Mouse (Mus musculus) common myeloid progenitor, adult 5-6 weeks (primary cell): Measurements from ENCODE around the gene Antxr2. TPM values are rescaled to one million over a fixed set of nuclear protein-coding genes. Genes with fewer than 3 reads are reported as not detected.

Source experiments
- ATAC-seq: replicated peaks from 2 replicates; pipeline ENCODE4 v1.8.0; 2016; ENCODE audit warnings: low read depth, mild to moderate bottlenecking, moderate TSS enrichment, inconsistent platforms; ENCODE audit not compliant: poor library complexity, severe bottlenecking
- total RNA-seq: library from RNA; stranded (forward); fragments of 200-1000, 187-1606 nt; gene quantifications from 2 replicates; pipeline ENCODE4 v1.2.3, GENCODE M21; 2017

Gene Antxr2
- total RNA-seq, 1 experiment from 2014 or later = 8.8 TPM

DNA sequence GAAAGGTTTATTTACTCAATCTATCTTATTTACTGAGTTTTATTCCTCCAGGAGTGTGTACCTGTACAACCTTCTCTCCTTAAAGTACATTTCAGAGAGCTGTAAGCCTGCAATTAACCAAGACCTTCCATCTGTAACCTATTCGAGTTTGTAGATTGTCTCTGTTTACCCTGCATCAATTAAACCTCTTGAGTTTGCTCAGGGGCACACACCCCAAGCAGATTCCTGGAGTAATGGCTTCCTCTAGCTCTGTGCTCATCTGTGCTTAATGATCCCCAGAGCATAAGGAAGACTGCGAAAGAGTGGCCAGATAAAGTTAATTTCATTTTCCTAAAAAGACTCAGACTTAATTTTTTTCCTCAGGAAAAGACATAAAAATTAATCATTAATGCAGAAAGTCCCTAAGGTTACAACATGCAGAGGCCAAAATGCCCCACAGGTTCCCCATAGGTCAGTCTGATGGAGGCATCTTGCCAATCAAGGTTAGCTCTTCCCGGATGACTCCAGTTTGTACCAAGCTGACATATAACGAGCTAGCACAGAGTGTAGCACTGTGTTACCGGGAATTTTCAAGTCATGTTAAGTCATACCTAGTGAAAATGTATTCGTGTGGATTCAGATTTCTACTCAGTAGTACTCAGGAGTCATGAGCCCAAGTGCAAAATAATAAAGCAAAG, 34.2 kb downstream of the Antxr2 start:
- no peak for ATAC-seq

DNA sequence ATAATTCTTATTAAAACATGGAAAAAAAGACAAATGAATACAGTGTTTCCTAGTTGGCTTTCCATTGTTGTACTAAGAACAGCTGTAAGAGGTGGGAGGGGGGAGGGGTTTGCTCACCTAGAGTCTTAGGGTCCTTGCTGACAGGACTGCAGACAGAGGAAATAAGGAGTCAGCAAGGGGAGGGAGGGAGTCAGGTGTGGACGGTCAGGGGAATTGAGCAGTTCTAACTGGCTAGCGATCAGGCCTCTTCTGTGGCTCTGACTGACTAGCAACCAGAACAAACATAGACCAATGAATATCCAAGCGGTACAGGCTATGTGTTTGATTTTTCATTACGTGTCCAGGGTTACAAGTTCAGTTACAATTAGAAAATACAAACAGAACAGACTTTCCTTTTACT, 35.0 kb downstream of the Antxr2 start:
- no peak for ATAC-seq

DNA sequence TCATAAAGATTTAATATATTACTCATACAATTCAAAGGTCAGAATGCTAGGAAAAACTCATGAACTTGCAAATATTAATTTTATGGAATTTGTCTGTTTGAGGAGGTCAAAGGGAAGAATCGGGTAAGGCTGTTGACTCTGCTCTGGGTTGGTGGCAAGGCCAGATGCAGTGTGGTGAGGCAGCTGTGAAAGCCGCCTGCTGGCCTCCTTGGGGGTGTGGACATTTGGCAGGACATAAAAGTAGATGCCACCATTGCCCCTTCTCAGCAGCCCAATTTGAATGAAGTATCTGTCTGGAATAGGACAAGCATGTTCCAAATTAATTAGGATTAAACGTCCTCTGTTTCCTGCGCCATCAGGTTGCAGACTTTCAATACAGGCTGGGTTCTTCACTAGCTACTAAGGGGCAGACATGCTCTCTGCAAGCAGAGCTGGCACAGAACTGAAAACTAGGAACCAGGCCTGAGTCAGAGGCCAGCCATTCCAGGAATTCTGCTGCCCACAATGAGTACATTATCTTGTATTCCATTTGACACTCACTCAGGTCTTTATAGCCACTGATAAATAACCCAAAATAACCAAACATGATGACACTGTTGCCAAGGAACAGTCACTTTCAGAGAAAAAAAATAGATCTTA, 44.1 kb downstream of the Antxr2 start:
- no peak for ATAC-seq

DNA sequence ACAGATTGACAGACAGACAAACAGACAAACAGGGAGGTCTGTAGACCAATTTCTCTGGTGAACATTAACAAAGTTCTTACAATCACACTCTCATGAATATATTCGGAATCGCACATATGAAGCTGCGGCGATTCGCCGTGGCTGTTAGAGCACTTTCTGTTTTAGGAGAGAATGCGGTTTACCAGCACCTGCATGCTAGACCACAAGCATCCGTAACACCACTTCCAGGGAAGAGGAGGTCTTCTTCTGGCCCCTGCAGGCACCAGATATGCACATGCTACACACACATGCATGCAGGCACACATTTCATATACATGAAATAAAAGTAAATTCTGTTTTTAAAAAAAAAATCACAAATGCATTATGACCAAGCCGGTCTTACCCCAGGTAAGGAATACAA, 47.5 kb downstream of the Antxr2 start:
- ATAC-seq = peak; percentile 50; the same call in 1 of the 2 replicates

DNA sequence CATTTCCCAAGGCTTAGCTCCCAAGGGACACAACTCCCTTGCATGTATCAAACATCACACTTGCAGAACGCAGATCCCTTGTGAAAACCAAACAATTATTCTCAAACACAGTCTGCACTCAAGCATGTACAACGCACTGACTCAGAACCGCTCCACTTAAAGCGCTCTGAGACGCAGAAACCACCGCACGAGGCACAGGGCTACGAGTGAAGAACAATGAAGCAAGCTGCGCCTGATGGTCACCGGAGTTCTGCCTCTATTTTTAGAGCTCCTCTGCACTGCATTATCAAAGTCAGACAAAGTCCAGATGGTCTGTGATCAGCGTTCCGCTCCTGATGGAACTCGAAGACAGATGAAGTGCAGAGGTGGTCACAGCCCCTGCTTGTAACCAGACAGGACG, 50.4 kb downstream of the Antxr2 start:
- ATAC-seq = no peak

DNA sequence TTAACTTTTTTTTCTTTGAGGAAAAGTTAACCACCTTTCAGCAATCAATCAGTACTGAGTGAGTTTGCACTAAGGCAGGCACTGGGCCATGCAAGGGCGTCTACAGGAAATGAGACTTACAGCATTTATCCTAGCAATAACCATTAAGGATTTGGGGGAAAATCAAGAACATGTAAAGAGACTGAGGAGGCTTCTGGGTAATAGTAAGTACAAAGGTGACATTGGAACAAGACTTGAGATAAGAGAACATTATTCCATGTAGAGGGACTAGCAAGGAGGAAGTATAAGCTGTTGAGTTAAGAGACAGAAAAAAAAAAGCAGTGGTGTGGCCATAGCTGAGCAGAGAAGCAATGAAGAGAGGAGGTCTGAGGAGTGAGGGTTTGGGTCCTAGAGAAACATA, 57.5 kb downstream of the Antxr2 start:
- no peak for ATAC-seq

DNA sequence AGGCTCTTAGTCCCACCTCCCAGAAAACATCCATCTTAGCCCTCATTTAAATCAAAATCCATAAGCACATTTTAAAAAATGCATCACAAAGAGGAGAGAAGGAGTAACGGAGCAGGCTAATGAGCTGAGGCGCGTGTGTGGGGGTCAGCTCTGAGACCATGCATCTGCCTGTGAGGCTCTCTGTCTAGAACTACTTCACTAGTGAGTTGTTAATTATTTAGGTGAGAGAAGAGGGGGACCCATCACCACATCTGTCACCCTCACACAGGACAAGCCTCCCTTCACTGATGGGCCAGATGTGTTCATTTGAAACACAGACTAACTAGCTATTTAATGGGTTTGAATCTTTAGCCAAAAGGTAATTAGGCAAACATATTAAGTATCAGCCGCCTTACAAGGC, 58.8 kb downstream of the Antxr2 start:
- ATAC-seq = no peak

DNA sequence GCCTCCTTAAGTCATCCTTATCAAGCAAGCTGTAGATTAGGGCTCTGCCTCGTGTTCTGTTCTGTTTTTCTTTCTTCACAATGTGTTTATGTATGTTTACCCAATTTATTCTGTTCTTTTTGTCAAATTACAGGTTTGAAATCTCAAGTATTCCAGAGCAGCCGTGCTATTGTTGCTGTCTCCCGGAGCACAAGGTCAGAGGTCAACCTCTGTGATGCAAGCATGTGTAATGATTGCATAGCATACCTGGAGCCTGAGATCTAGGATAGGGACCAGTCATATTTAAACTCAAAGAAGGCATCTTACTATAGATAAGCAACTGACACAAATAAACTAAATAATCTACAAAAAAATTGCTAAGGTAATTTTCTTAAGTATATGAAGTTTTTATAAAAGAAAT, 59.6 kb downstream of the Antxr2 start:
- ATAC-seq = no peak

DNA sequence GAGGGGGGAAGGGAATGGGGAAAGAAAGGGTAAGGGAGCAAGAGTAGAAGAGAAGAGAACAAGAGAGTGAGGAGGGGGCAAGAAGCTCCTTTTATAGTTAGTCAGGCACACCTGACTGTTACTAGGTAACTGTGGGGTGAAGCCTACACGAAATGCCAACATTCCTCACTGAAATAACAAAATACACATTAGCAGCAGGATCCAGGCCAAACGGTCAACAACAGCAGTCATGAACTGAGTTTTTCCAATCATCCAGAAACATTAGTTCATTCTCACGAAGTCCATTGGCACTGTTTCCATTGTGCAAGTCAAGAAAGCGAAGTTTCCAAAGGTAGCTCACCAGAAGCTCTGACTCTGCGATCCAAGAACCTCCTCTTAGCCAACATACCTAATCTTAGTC, 63.8 kb downstream of the Antxr2 start:
- ATAC-seq = no peak

DNA sequence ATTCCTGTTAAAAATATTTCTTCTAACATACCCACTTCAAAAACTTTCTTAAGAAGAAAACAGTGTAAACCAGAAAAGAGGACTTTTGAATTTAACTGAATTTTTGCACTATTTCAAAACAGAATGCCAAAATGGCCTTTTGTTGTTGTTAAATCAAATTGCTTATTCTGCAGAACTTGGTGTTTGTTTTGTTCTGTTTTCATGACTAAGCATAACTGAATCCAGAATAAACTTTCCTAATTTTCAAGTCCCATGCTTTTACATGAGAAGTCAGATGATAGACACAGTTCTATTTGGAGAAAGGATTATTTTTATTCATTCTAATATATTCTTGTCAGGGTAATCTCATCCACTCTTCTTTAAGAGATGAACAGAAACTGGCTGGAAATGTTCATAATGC, 64.7 kb downstream of the Antxr2 start:
- ATAC-seq = no peak

DNA sequence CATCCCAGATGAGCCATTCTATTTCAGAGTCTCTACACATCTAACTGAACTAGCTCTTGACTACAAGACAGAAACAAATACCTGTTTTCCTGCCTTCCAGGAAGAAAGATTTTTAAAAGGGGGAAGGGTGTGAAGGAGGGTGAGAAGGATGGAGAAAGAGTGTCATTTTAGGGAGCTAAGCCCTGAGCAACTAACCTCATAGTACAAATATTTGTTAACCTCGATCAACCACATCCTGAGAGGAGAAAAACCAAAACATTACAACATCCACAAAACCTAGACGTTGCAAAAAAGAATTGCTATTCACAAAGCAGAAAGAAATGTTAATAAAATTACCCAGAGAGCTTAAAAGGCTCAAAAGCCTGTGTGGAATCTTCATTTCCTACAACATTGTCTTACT, 66.4 kb downstream of the Antxr2 start:
- ATAC-seq = peak; percentile 45; the same call in 1 of the 2 replicates

DNA sequence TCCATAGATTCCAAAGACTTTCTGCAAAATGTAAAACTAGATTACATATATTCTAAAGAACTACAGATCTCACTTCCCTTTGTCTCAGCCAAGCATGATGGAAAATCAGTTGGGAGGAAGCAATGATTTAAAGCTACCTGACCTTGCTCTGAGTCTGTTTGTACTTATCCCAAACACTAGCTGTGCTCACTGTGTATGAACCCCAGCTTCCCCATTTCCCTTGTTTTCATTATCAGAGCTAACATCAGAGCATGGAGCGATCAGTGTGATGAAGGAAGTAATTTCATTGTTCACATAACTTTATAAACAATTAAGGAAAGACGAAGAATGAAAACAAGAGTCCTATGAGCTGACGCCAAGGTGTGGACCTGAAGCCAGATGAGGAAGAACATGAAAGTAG, 68.3 kb downstream of the Antxr2 start:
- ATAC-seq = no peak

DNA sequence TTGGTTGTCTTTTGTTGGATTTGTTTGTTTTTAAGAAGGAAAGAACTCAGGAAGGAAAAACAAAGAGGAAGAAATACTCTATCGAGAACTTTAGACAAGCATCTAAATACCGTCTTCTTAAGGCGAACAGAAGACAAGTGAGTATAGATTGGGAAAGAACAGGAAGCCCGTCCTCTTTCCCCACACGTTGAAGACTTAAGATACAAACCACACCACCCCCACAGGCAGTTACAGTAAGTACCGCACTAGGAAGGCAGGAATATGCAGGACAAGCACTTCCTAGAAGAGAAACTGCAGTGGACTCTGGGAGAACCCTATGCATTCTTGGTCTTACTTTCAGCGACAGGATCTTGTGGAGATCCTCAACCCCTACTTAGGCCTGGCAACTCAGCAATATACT, 69.1 kb downstream of the Antxr2 start:
- peak; percentile 37; the same call in 1 of the 2 replicates for ATAC-seq

DNA sequence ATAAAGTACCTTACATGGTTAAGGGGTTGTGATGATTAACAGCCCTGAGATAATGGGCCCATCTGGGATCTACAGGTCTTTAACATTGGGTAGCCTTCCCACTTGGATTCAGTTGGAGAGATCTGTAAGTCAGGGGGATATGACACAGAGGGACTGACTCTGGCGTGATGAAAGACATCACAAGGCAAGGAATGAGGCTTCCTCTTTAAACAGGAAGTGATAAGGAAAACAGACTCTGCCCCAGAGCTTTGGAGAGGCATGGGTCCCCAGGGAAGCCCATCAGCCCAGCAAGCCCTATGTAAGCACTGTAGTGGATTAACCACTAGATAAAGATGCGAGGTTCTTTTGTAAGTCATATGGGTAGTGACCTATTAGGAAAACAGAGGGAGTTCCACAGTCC, 71.2 kb downstream of the Antxr2 start:
- ATAC-seq = peak; percentile 50

DNA sequence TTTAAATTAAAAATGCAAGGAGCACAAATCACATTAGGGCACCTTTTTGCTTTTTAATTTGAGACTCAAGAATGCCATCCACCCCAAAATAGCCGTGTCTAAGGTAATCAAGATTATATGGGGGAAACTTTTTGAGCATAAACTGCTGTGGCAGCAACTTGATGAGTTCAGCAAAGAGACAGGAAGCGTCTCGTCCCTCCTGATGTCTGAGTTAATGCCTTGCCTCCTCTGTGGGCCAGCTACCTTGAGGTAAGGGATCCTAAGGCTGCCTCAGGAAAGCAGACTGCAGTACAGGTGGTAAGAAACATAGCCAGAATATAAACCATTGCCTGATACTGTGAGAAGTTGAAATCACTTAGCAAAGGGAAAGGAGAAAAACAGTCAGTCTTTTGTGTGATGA, 71.8 kb downstream of the Antxr2 start:
- no peak for ATAC-seq

DNA sequence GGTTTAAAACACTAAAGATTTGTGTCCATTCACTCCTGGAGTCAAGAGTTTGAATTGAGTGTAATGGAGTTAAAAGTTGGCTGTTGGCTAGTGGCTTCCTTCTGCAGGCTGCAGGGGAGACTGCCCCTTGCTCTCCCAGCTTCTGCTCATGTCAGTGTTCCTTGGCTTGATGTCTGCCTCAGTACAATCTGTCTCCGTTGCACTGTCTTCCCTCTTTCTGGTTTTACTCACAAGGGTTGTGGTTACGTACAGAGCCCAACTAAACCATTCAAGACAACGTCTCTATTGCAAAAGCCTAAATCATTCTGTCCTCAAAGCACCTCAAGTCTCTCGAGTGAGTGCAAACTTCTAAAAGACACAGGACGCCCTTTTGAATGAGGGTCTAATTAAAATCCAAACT, 73.3 kb downstream of the Antxr2 start:
- ATAC-seq = peak; percentile 66; the same call in 1 of the 2 replicates

DNA sequence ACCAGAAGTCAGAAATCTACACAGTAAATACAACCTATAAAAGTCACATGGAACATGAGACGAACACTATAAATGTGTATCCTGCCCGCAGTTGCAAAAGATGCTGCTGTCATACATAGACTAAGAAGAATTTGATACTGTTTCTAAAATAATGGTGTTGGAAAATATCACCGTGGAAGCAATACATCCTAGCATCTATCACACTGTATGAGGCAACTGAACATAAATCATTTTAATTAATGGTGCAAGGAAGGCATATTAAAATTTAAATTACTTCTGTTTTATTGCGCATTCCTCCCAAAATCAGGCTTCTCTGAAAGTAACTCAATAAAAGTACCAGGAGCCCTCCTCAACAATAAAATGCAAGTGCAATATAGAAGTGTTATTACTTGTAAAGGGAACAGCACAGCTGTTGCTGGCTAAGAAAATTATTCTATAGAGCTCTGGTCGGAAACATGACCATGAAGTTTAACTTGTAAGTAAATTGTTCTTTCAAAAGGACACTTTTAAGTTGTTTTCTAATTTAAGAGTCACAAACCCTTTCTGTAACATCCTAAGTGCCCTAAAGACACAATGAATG, 76.6 kb downstream of the Antxr2 start:
- no peak for ATAC-seq

DNA sequence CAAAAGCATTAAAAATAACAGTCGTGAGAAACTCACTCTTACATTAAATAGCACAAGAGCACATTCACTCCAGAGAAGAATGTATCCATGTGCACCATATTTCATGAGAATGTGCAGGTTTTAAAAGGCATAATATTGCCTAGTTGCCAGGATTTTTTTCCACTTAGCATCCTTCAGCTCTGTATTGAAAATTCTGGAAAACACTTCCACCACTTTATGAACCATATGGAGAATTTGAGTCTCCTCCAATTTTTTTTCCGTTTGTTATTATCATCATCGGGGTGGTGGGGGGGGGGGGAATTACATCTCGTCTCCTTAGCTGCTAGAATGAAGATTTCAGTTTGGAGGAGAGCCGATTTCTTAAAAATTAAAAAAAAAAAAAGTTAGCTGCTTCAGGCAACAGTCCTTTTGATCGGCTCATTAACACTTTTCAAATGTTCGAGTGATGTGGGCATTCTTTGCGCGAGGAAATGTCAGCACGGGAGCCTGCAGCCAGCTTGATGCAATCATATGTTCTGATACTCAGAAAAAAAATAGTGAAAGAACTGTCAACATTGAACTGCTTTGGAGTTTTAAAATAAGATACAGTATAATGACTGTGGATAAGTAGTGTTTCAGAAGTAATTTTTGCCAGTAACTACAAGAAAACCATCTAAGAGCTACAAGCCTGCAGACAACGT, 77.5 kb downstream of the Antxr2 start:
- no peak for ATAC-seq

DNA sequence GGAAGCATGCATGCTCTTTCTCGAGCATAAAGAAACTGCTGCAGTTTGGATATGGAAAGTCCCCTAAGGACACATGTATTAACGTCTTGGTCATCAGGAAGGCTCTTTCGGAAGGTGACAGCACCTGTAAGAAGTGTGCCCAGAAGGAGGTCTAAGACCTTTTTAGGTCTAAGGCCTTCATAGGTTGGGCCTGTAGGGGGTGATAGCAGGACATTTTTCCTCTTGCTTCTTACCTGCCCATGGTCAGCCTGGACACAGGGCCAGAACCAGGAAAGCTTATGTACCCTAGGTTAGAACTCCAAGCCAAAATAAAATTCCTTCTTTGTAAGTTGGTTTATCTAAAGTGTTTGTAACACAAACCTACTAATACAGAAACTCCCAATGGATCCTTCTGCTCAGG, 83.6 kb downstream of the Antxr2 start:
- ATAC-seq = no peak

DNA sequence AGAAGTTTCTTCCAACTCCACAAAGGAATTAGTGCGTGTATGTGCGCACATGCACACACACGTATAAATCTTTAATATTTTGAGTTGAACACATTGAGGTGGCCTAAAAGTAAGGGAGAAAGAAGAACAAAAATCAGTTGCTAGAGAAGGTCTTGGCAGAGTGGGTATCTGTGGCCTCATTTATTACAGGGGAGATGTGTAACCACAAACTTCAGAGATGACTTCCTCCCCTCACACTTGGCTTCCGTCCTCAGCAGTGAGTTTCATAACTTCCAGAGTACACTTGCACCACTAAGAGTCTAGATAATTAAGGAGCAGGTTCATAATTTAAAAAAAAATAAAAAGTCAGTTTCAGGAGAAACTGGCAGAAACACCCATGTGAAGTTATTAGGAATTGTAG, 84.6 kb downstream of the Antxr2 start:
- ATAC-seq = peak; percentile 97
